Mouse (Mus musculus) stomach, postnatal 0 days (tissue): ENCODE measurements around the gene Pi4k2b. TPM values are rescaled to one million over a fixed set of nuclear protein-coding genes. Genes with fewer than 3 reads are reported as not detected.
"Not testable (repeated sequence)": the region's sequence is repeated elsewhere in the genome, so short reads cannot be mapped to it uniquely, and the experiment has no call there.

ENCODE experiments used
- ATAC-seq: fragments of 200-750 bp; cut with Nextera tagmentation; 2 replicates; pipeline ENCODE4 v1.8.0; 2017; ENCODE audit not compliant: low FRiP score, low TSS enrichment
- DNase-seq: peaks from one replicate; pipeline ENCODE4 v3.0.0-alpha.2; 2016; ENCODE audit warnings: low spot score
- H3K27ac ChIP-seq: fragments of 300-500 bp; sonication (generic); replicated peaks from 2 replicates; pipeline ENCODE4 v1.5.1; 2014; ENCODE audit warnings: mild to moderate bottlenecking, control low read depth
- H3K27me3 ChIP-seq: fragments of 300-500 bp; sonication (generic); 2 replicates; pipeline ENCODE4 v1.6.1; 2014; ENCODE audit warnings: low read length; ENCODE audit not compliant: control insufficient read depth, insufficient read depth
- H3K36me3 ChIP-seq: fragments of 300-500 bp; sonication (generic); 2 replicates; pipeline ENCODE4 v1.6.1; 2014; ENCODE audit warnings: low read length, mixed read lengths; ENCODE audit not compliant: control insufficient read depth, insufficient read depth
- H3K4me1 ChIP-seq: fragments of 300-500 bp; sonication (generic); replicated peaks from 2 replicates; pipeline ENCODE4 v1.6.1; 2014; ENCODE audit warnings: antibody characterized with exemption; ENCODE audit not compliant: control insufficient read depth, insufficient read depth
- H3K4me2 ChIP-seq: fragments of 300-500 bp; sonication (generic); replicated peaks from 2 replicates; pipeline ENCODE4 v1.6.1; 2014; ENCODE audit warnings: low read depth, mild to moderate bottlenecking, control low read depth, moderate library complexity
- H3K4me3 ChIP-seq: fragments of 300-500 bp; sonication (generic); 2 replicates; pipeline ENCODE4 v1.5.1; 2014; ENCODE audit warnings: low read depth, low read length, control low read depth
- H3K9ac ChIP-seq: fragments of 300-500 bp; sonication (generic); 2 replicates; pipeline ENCODE4 v1.6.1; 2014; ENCODE audit warnings: mild to moderate bottlenecking, low read length, control low read depth, mixed read lengths
- H3K9me3 ChIP-seq: fragments of 300-500 bp; sonication (generic); 2 replicates; pipeline ENCODE4 v1.6.1; 2016; ENCODE audit warnings: low read length; ENCODE audit not compliant: control insufficient read depth
- CTCF ChIP-seq: IDR thresholded peaks from 2 replicates; pipeline ENCODE4 v1.5.1; 2016; ENCODE audit warnings: antibody characterized with exemption, low read depth, mild to moderate bottlenecking, moderate library complexity
- EP300 ChIP-seq: optimal IDR thresholded peaks from 2 replicates; pipeline ENCODE3; 2016; ENCODE audit warnings: antibody characterized with exemption
- WGBS: fragments of 180-500 bp; shearing (Covaris S2); extraction: QIAGEN DNeasy Blood & Tissue Kit; methylation state at CpG from one replicate; pipeline ENCODE4 v1.1.7; 2014; 5-methylcytosine and 5-hydroxymethylcytosine counted together
- polyA plus RNA-seq: library from polyadenylated mRNA; unstranded; fragments of >200 nt; fragmentation: Nextera tagmentation; extraction: Ambion mirVana; gene quantifications from 2 replicates; pipeline ENCODE4 v1.2.1, GENCODE M21; 2015

Pi4k2b gene
- 27.3 and 29.1 TPM in 2 replicates for polyA plus RNA-seq

DNA sequence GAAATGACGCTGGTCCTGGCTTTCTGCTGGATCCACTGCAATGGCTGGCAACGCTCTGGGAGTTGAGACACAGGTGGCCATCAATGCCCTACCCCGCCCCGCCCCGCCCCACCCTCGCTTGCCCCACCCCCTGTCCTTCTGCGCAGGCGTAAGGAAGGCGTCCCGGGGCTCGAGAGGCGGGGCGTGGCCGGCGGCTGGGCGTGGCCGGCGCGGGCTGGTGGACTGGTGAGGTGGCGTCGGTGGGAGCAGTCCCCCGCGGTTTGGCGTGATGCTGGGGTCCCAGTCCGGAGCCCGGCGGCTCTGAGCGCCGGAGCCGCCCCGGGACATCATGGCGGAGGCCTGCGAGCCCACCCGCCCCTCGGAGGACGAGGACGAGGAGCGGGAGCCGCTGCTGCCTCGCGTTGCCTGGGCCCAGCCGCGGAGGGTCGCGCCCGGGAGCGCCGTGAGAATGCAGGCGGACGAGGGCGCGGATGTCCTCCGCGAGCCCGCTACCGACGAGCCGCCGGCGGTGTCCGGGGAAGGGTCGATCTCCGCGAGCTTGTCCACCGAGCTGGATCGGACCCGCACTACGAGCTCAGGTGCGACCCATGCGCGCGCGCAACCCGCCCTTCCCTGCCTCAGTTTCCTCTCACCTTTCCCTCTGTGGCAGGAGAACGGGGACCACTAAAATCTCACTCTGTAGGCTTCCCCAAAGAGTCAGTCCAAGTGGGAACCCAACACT is at the start of gene Pi4k2b:
Gene Pi4k2b, plus strand, starts transcription at position 184 of the 721 bp plus-strand sequence.
- Histone ChIP-seq H3K36me3 (no peaks in the 10 kb centered on the region), H3K27me3 (no peaks in the 10 kb centered on the region), H3K4me1 (no peaks in the 10 kb centered on the region), H3K4me2 (peak within 1 kb of the TSS; percentile 77), H3K4me3 (peak within 1 kb of the TSS; percentile 88), H3K9me3 (no peaks in the 10 kb centered on the region), H3K27ac (peak within 1 kb of the TSS; percentile 91), H3K9ac (peak within 1 kb of the TSS; percentile 89)
- TF ChIP-seq CTCF (no peak), EP300 (no peak)
- peak; percentile 94 for ATAC-seq
- DNase-seq = peak; percentile 92
- WGBS = 0% methylated on average over 60 of the region's 75 CpGs

DNA sequence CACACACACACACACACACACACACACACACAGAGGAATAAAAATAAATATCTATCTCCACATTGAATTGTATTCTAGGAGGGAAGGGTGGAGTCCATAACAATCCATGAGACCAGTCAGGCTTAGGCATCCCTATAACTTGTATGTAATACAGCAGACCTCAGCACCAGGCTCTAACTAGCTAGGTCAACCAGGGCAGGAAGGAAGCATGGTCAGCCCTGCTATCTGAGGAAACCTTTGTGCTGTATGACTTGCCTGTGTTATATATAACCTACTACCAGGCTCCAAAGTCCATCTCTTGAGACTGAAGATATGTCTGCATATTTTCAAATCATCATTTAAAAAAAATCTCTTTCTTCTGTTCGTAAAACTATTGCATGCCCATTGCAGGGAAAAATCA is 44.1 kb upstream of the Pi4k2b start:
- H3K4me1 ChIP-seq = no peaks in the 10 kb centered on the region
- ATAC-seq = peak; percentile 73
- no peaks in the 10 kb centered on the region for H3K27me3 ChIP-seq
- H3K4me2 ChIP-seq = no peak overlapping the region
- DNase-seq = no peak
- H3K4me3 ChIP-seq = no peak overlapping the region
- 83% methylated on average over 1 of the region's 1 CpGs for WGBS
- TF ChIP-seq EP300 (no peak), CTCF (no peak)
- H3K36me3 ChIP-seq = no peaks in the 10 kb centered on the region
- no peak overlapping the region for H3K9ac ChIP-seq
- no peak overlapping the region for H3K27ac ChIP-seq
- H3K9me3 ChIP-seq = no peaks in the 10 kb centered on the region

GRCm38 (mm10) chr5:52697882-52698440 is 43.4 kb upstream of the Pi4k2b start:
- not testable (repeated sequence) for H3K36me3 ChIP-seq, H3K9me3 ChIP-seq, H3K9ac ChIP-seq, ATAC-seq, H3K4me2 ChIP-seq, DNase-seq, H3K4me1 ChIP-seq, H3K27me3 ChIP-seq, H3K27ac ChIP-seq, H3K4me3 ChIP-seq
- 84% methylated on average over 7 of the region's 7 CpGs for WGBS

GRCm38 (mm10) chr5:52704562-52704961 is 36.8 kb upstream of the Pi4k2b start:
- 53% methylated on average over 4 of the region's 4 CpGs for WGBS
- Histone ChIP-seq H3K4me1 (no peaks in the 10 kb centered on the region), H3K27ac (no peak overlapping the region), H3K4me2 (no peak overlapping the region), H3K9ac (no peak overlapping the region), H3K36me3 (no peaks in the 10 kb centered on the region), H3K9me3 (no peaks in the 10 kb centered on the region), H3K4me3 (no peak overlapping the region), H3K27me3 (no peaks in the 10 kb centered on the region)
- no peak for TF ChIP-seq EP300
- no peak for TF ChIP-seq CTCF
- ATAC-seq (no peak), DNase-seq (no peak)

GRCm38 (mm10) chr5:52712704-52713103 is 28.7 kb upstream of the Pi4k2b start:
- no peak for ATAC-seq
- no peak for TF ChIP-seq EP300
- TF ChIP-seq CTCF = no peak

GRCm38 (mm10) chr5:52716742-52717448 is 24.5 kb upstream of the Pi4k2b start:
- ATAC-seq (no peak), DNase-seq (no peak)
- TF ChIP-seq CTCF = no peak
- no peak for TF ChIP-seq EP300
- Histone ChIP-seq H3K27ac (no peak overlapping the region), H3K4me1 (no peaks in the 10 kb centered on the region), H3K9me3 (no peaks in the 10 kb centered on the region), H3K4me2 (no peak overlapping the region), H3K9ac (no peak overlapping the region), H3K4me3 (no peak overlapping the region), H3K27me3 (no peaks in the 10 kb centered on the region), H3K36me3 (no peaks in the 10 kb centered on the region)
- WGBS = 70% methylated on average over 5 of the region's 5 CpGs

More at GRCm38 (mm10) chr5:52712704-52713103, 28.7 kb upstream of the Pi4k2b start:
- no peak overlapping the region for H3K4me3 ChIP-seq
- no peak overlapping the region for H3K9ac ChIP-seq
- no peaks in the 10 kb centered on the region for H3K4me1 ChIP-seq
- no peaks in the 10 kb centered on the region for H3K27me3 ChIP-seq
- no peak overlapping the region for H3K27ac ChIP-seq
- no peak for DNase-seq
- H3K9me3 ChIP-seq = no peaks in the 10 kb centered on the region
- no peak overlapping the region for H3K4me2 ChIP-seq
- H3K36me3 ChIP-seq = no peaks in the 10 kb centered on the region
